Mouse (Mus musculus) embryo, embryonic 9.5 days (tissue): ENCODE measurements around the gene Prkch.

Experiments
- DNase-seq: peaks from one replicate; pipeline ENCODE4 v3.0.0-alpha.2; 2017; ENCODE audit errors: extremely low spot score

Prkch gene

DNA sequence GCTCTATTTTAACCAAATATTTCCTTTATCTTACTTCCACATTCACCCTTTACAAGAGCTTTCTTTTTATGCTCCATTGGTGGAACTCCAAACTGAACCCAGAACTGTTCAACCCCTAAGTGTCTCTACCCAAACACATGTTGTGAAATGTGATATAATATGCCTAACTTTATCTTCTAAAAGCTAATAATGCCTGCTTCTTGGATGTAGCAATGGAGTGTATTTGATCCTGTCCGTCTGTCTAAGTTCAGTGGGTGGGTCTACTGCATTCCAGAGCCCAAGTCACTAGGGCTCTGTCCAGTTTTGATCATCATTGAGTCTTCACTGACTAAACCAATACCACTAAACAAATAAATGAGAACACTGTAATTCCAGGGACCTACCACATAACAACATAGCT, 240.2 kb downstream of the Prkch start:
- DNase-seq, result no peak
